Mouse (Mus musculus): ENCODE results near the gene Tbcel. TPM values are rescaled to one million over a fixed set of nuclear protein-coding genes. Genes with fewer than 3 reads are reported as not detected.

The Tbcel gene
- polyA plus RNA-seq, 1 experiment from 2014 or later, result 6.1 TPM

DNA sequence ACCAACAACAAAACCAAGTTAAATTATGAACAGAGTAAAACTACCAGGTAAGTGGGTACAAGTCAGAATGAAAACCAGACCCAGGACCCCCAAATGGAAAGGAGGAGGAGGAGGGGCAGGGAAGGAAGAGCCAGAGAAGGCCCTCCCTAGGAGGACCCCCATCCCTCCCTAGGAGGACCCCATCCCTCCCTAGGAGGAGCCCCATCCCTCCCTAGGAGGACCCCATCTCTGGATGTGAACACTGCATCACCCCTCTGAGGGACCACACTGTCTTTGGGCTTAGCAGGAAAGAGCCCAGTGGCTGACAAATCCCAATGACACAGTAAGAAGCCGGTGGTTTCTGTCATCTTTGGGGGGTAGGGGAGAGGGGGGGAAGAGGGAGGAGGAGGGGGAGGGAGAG lies 92.4 kb downstream of the Tbcel start:
- ATAC-seq (ENCODE audit: low FRiP score), result no peak; the same call in 1 of the 2 replicates
- H3K4me2 ChIP-seq (replicated peaks), result no peak overlapping the region
- no peak overlapping the region for H3K27ac ChIP-seq
- H3K4me1 ChIP-seq (replicated peaks; ENCODE audit: control insufficient read depth, insufficient read depth, low read length), result no peaks in the 10 kb centered on the region
- no peak overlapping the region for H3K4me3 ChIP-seq (replicated peaks; ENCODE audit: low read length)
- 15% methylated on average over 1 of the region's 1 CpGs for WGBS
- H3K36me3 ChIP-seq (replicated peaks; ENCODE audit: control insufficient read depth, insufficient read depth), result peaks cover 33% of the 10 kb centered on the region
- H3K27me3 ChIP-seq (ENCODE audit: control insufficient read depth, insufficient read depth, low read length), result no peaks in the 10 kb centered on the region
- DNase-seq (ENCODE audit: low spot score), result no peak
- H3K9me3 ChIP-seq (ENCODE audit: control insufficient read depth, low read length), result no peaks in the 10 kb centered on the region
- H3K9ac ChIP-seq, result no peak overlapping the region

DNA sequence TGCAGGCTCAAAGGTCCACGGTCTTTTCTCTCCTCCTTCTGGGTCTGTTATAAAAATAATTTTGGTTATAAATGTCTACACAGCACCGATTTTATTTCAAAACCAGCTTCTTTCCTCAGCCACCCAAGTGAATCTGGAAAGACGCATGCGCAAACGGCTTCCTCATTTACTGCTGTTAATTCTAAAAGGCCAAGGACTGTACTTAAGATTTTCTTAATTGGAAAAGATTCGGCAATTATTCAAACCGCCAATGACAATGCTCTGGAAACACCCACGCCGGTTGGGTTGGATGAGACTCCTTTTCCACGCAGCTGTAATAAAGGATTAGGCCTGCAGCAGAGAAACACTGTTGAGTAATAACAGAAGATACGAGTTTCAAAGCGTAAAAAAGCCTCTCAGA lies 94.3 kb downstream of the Tbcel start:
- Histone ChIP-seq H3K4me3 (replicated peaks; ENCODE audit: low read length) (no peak overlapping the region), H3K27me3 (ENCODE audit: control insufficient read depth, insufficient read depth, low read length) (no peaks in the 10 kb centered on the region), H3K4me2 (replicated peaks) (no peak overlapping the region), H3K9ac (no peak overlapping the region), H3K9me3 (ENCODE audit: control insufficient read depth, low read length) (no peaks in the 10 kb centered on the region), H3K27ac (no peak overlapping the region), H3K4me1 (replicated peaks; ENCODE audit: control insufficient read depth, insufficient read depth, low read length) (no peaks in the 10 kb centered on the region), H3K36me3 (replicated peaks; ENCODE audit: control insufficient read depth, insufficient read depth) (peaks cover 25% of the 10 kb centered on the region)
- DNase-seq (ENCODE audit: low spot score) (no peak), ATAC-seq (ENCODE audit: low FRiP score) (no peak)
- WGBS, result 57% methylated on average over 12 of the region's 12 CpGs

DNA sequence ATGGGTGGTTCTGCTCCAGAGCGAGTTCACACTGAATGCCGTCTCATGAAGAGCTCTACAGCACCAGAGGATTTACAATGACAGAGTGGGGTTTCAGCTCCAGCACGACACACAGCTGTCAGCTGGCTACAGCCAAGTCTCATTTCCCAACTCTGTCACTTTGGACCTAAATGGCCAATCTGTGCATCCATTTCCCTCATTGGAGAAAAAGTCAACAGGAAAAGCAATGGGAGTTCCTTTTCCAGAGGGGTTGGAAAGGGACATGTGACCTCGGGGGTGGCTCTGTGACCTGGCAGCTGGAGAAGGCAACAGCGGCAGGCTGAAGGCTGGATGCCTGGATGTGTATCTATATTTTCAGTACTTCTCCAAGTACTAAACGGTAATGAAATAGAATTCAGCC lies 96.3 kb downstream of the Tbcel start:
- DNase-seq (ENCODE audit: low spot score) (no peak), ATAC-seq (ENCODE audit: low FRiP score) (no peak)
- Histone ChIP-seq H3K27me3 (ENCODE audit: control insufficient read depth, insufficient read depth, low read length) (no peaks in the 10 kb centered on the region), H3K4me2 (replicated peaks) (no peak overlapping the region), H3K36me3 (replicated peaks; ENCODE audit: control insufficient read depth, insufficient read depth) (peaks cover 10% of the 10 kb centered on the region; the same call in 1 of the 2 replicates), H3K9ac (no peak overlapping the region), H3K27ac (no peak overlapping the region), H3K4me3 (replicated peaks; ENCODE audit: low read length) (no peak overlapping the region), H3K9me3 (ENCODE audit: control insufficient read depth, low read length) (no peaks in the 10 kb centered on the region), H3K4me1 (replicated peaks; ENCODE audit: control insufficient read depth, insufficient read depth, low read length) (no peaks in the 10 kb centered on the region)
- 91% methylated on average over 6 of the region's 6 CpGs for WGBS

DNA sequence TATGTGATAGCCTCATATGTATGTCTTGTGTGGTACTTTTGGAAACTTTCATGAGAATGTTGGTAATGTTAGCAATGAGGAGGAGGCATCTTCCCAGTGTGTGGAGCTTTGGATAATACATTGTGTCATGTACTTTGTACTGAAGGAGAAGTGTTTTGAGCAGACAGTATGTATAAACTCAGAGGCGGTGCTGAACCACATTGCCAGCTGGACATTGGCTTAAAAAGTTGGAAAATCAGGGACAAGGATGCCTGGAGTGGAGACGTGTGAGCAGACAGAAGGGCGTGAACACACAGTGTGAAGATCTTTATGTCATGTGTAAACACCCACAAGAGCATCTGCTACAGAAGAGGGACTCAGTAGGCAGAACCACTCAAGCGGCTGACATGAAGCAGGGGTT lies 101.9 kb downstream of the Tbcel start:
- no peaks in the 10 kb centered on the region for H3K36me3 ChIP-seq (replicated peaks; ENCODE audit: control insufficient read depth, insufficient read depth)
- H3K4me3 ChIP-seq (replicated peaks; ENCODE audit: low read length), result no peak overlapping the region
- H3K27ac ChIP-seq, result no peak overlapping the region
- no peak for DNase-seq (ENCODE audit: low spot score)
- WGBS, result 80% methylated on average over 4 of the region's 4 CpGs
- no peaks in the 10 kb centered on the region for H3K27me3 ChIP-seq (ENCODE audit: control insufficient read depth, insufficient read depth, low read length)
- H3K4me1 ChIP-seq (replicated peaks; ENCODE audit: control insufficient read depth, insufficient read depth, low read length), result no peaks in the 10 kb centered on the region
- no peak for ATAC-seq (ENCODE audit: low FRiP score)
- H3K9ac ChIP-seq, result no peak overlapping the region
- H3K9me3 ChIP-seq (ENCODE audit: control insufficient read depth, low read length), result no peaks in the 10 kb centered on the region
- no peak overlapping the region for H3K4me2 ChIP-seq (replicated peaks)

DNA sequence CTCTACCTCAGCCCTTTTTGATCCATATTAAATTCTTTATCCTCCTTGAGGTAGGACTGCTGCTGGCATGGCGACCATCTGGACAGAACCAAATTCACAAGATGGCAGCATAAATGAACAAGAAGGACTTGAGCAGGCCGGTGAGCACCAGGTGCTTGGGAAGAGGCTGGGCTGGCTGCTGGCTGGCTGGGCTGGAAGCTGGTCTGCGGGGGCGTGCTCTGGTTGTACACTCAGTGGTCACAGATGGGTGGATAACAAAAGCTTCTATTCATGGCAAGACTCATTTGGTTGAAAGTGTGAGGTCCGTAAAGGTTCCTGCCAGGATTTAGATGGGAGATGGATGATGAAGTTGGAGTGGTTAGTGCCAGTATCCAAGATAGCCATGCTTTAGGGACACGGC lies 106.1 kb downstream of the Tbcel start:
- Histone ChIP-seq H3K4me2 (replicated peaks) (no peak overlapping the region), H3K36me3 (replicated peaks; ENCODE audit: control insufficient read depth, insufficient read depth) (no peaks in the 10 kb centered on the region), H3K27ac (no peak overlapping the region), H3K4me1 (replicated peaks; ENCODE audit: control insufficient read depth, insufficient read depth, low read length) (no peaks in the 10 kb centered on the region), H3K9me3 (ENCODE audit: control insufficient read depth, low read length) (no peaks in the 10 kb centered on the region), H3K4me3 (replicated peaks; ENCODE audit: low read length) (no peak overlapping the region), H3K27me3 (ENCODE audit: control insufficient read depth, insufficient read depth, low read length) (no peaks in the 10 kb centered on the region), H3K9ac (no peak overlapping the region)
- ATAC-seq (ENCODE audit: low FRiP score), result no peak
- 55% methylated on average over 6 of the region's 6 CpGs for WGBS
- no peak for DNase-seq (ENCODE audit: low spot score)

DNA sequence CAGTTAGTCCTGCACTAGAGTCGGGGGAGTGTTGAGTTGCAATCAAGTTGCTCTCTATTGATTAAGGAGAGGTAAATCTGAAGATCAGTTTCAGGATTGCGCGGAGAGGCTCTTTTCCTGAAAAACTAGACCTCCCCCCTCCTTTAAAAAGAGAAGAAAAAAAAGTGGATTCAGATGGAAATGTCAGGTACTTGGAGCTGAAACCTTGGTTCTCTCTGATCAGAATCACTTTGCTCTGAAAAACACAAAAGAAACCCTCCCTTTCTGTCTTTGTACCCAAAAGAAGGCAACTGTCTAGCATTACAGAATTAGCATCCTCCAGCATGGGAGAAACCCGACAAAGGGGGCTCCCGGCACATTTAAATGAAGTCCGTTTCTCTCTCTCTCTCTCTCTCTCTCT lies 107.8 kb downstream of the Tbcel start, which contains the start of gene Tecta:
Gene Tecta, minus strand, starts transcription at position 101 of the 400 bp plus-strand sequence.
- WGBS, result 52% methylated on average over 6 of the region's 6 CpGs
- no peak within 1 kb of the TSS for H3K4me2 ChIP-seq (replicated peaks)

DNA sequence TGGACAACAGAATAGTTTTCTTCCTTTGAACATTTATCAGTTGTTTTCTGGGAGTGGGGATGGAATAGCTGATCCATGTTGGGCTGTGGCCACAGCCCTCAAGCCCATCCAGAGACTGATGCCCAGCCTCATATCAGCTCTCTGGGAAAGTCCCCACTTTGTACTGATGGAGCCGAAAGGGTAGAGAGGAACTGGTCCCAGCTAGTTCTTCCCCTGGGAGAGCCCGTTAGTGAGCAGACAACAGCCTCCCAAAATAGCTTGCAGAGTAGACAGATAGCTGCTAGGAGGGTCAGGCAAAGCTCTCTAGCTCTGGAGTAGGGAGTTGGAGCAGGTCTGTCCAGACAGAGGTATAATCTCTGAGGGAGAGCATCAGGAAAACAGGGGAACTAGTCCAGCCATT lies 111.5 kb downstream of the Tbcel start:
- Histone ChIP-seq H3K36me3 (replicated peaks; ENCODE audit: control insufficient read depth, insufficient read depth) (no peaks in the 10 kb centered on the region), H3K9ac (no peak overlapping the region), H3K9me3 (ENCODE audit: control insufficient read depth, low read length) (no peaks in the 10 kb centered on the region), H3K27me3 (ENCODE audit: control insufficient read depth, insufficient read depth, low read length) (no peaks in the 10 kb centered on the region), H3K4me2 (replicated peaks) (no peak overlapping the region), H3K27ac (no peak overlapping the region), H3K4me1 (replicated peaks; ENCODE audit: control insufficient read depth, insufficient read depth, low read length) (no peaks in the 10 kb centered on the region), H3K4me3 (replicated peaks; ENCODE audit: low read length) (no peak overlapping the region)
- ATAC-seq (ENCODE audit: low FRiP score) (no peak), DNase-seq (ENCODE audit: low spot score) (no peak)
- 64% methylated on average over 2 of the region's 2 CpGs for WGBS

More for the DNA sequence above, 107.8 kb downstream of the Tbcel start, which contains the start of gene Tecta:
- H3K36me3 ChIP-seq (replicated peaks; ENCODE audit: control insufficient read depth, insufficient read depth), result no peaks in the 10 kb centered on the region
- no peak within 1 kb of the TSS for H3K4me3 ChIP-seq (replicated peaks; ENCODE audit: low read length)
- no peak within 1 kb of the TSS for H3K27ac ChIP-seq
- H3K4me1 ChIP-seq (replicated peaks; ENCODE audit: control insufficient read depth, insufficient read depth, low read length), result no peaks in the 10 kb centered on the region
- no peaks in the 10 kb centered on the region for H3K27me3 ChIP-seq (ENCODE audit: control insufficient read depth, insufficient read depth, low read length)
- no peaks in the 10 kb centered on the region for H3K9me3 ChIP-seq (ENCODE audit: control insufficient read depth, low read length)
- H3K9ac ChIP-seq, result no peak within 1 kb of the TSS
- DNase-seq (ENCODE audit: low spot score), result no peak
- no peak for ATAC-seq (ENCODE audit: low FRiP score)

DNA sequence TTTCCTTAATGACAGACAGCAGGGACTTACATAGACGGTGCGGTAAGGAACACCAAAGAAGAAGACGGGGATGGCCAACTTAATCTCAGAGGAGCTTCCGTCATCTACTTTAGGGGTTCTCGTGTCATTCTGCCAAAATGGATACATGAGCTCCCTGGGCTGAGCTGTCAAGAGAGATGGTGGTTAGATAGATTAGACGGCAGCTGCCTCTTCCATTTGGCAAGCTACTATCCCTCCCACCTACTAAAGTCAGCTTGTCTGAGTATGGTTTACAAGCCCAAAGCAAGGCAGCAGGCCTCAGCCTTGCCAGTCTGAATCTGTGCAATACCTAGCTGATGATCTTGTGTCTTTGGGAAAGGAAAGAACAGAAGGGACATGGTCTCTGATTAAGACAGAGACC lies 112.7 kb downstream of the Tbcel start:
- Histone ChIP-seq H3K27ac (no peak overlapping the region), H3K9ac (no peak overlapping the region), H3K4me3 (replicated peaks; ENCODE audit: low read length) (no peak overlapping the region), H3K27me3 (ENCODE audit: control insufficient read depth, insufficient read depth, low read length) (no peaks in the 10 kb centered on the region), H3K4me1 (replicated peaks; ENCODE audit: control insufficient read depth, insufficient read depth, low read length) (peaks cover 7% of the 10 kb centered on the region; the same call in 1 of the 2 replicates), H3K36me3 (replicated peaks; ENCODE audit: control insufficient read depth, insufficient read depth) (no peaks in the 10 kb centered on the region), H3K4me2 (replicated peaks) (no peak overlapping the region), H3K9me3 (ENCODE audit: control insufficient read depth, low read length) (no peaks in the 10 kb centered on the region)
- 80% methylated on average over 6 of the region's 6 CpGs for WGBS
- DNase-seq (ENCODE audit: low spot score) (no peak), ATAC-seq (ENCODE audit: low FRiP score) (no peak)

DNA sequence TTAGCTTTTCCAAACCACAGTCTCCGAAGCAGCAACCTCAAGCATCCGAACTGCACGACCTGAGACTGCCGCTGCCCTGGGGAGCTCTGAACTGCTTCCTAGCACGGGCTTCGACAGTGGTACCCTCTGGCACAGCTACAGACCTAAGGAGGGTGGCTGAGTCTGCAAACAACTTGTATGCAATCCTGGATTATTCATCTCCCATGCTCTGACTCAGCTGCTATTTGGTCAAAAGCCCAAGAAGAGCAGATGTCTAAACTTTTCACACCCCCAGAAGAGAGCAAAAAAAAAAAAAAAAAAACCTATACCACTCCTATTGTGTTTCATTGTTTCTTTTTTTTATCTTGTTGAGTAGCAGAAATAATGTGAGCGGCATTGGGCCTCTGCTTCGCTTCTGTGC lies 113.3 kb downstream of the Tbcel start:
- Histone ChIP-seq H3K9me3 (ENCODE audit: control insufficient read depth, low read length) (no peaks in the 10 kb centered on the region), H3K36me3 (replicated peaks; ENCODE audit: control insufficient read depth, insufficient read depth) (no peaks in the 10 kb centered on the region), H3K27me3 (ENCODE audit: control insufficient read depth, insufficient read depth, low read length) (no peaks in the 10 kb centered on the region), H3K9ac (no peak overlapping the region), H3K4me3 (replicated peaks; ENCODE audit: low read length) (no peak overlapping the region), H3K4me2 (replicated peaks) (no peak overlapping the region), H3K4me1 (replicated peaks; ENCODE audit: control insufficient read depth, insufficient read depth, low read length) (peaks cover 7% of the 10 kb centered on the region; the same call in 1 of the 2 replicates), H3K27ac (no peak overlapping the region)
- ATAC-seq (ENCODE audit: low FRiP score), result no peak
- WGBS, result 76% methylated on average over 8 of the region's 8 CpGs
- no peak for DNase-seq (ENCODE audit: low spot score)

DNA sequence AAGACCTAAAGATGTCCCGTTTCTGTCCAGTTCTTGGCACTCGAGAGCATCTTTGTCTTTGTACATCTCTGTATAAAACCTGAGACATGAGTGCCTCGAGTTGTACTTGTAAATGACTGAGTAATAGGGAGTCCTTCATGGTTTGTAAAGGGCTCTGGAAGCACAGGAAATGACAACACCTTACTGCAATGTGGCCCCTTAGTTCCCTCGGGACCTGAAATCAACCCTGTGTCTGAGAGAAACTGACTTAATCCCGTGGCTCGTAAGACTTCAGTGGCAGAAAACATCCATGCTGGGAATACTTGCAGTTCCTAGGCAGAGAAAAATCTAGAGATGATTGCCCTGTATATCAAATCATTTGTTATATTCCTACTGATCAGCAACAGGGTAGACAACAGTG lies 114.7 kb downstream of the Tbcel start:
- no peak for DNase-seq (ENCODE audit: low spot score)
- Histone ChIP-seq H3K27me3 (ENCODE audit: control insufficient read depth, insufficient read depth, low read length) (no peaks in the 10 kb centered on the region), H3K4me3 (replicated peaks; ENCODE audit: low read length) (no peak overlapping the region), H3K36me3 (replicated peaks; ENCODE audit: control insufficient read depth, insufficient read depth) (no peaks in the 10 kb centered on the region), H3K4me2 (replicated peaks) (no peak overlapping the region), H3K4me1 (replicated peaks; ENCODE audit: control insufficient read depth, insufficient read depth, low read length) (peaks cover 7% of the 10 kb centered on the region; the same call in 1 of the 2 replicates), H3K27ac (no peak overlapping the region), H3K9ac (no peak overlapping the region), H3K9me3 (ENCODE audit: control insufficient read depth, low read length) (no peaks in the 10 kb centered on the region)
- 76% methylated on average over 6 of the region's 6 CpGs for WGBS
- no peak for ATAC-seq (ENCODE audit: low FRiP score)
